Mouse (Mus musculus): Measurements from ENCODE around the gene Lrrk2.

DNA sequence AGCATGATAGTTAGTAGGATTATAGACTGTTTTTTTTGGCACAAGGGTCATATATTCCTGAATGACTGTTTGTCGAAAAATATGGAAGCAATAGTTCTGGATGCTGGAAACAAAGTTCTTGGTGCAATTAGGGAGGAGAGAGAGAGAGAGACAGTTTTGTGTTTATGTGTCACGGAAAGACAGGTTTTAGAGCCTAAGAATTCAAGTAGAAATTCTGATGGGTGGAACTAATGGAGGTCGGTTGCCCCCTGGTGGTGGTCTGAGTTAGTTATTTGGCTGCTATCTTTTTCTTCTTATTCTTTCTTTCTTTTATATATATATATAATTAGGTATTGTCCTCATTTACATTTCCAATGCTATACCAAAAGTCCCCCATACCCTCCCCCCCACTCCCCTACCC, 81.6 kb downstream of the Lrrk2 start:
- TF ChIP-seq POLR2A (IDR thresholded peaks at IDR 0.05; ENCODE audit: borderline replicate concordance, extremely low read depth, low read depth, low read length) = no peak
- TF ChIP-seq CTCF (IDR thresholded peaks at IDR 0.05; ENCODE audit: insufficient read depth, low read length) = no peak

Measured in lung, adult 2 months (tissue).